9 mouse cellular contexts compared by ENCODE assay signal in the genomic region with DNA sequence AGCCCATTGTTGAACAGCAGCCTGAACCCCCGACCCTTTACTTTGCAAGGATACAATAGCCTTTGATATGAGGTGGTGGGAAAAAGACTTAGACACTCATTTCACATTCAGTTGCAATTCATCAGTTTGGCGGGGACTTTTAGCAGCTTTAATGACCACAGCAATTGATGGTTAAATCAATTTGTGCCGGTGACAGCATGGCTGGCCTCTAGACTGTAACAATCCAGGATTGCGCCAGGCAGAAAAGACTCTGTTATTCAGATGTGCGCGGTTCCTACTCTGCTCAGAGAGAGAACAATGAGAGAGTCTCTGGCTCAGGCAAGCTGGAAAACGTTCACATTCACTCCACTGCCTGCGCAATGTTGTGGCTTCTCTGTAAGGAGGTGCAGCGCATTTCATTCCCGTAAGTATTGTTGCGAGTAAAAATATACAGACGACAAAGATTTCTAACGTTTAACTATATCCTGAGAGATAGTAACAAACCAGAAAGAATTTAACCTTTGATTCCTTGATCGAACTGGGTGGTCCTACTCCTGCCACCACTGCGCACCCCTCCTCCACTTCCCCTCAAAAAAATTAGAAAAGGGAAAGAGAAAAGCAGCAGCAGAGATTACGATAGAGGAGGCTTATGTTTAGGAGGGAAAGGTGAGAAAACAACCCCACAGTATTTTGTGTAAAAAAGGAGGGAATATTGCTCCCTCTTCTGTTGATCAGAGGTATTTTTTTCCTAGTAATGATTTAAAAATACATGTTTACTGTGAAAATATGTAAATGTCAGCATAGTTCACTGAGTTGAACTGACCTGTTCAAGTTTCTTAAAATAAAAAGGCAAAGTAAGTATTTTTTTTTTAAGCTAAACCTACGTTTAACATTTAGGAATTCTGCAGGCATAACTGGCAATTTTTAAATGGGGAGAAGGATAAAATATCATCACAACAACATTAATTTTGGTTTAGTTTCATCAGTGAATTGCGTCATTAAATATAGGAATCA.
A peak's percentile ranks its signal among the peaks of the same experiment; 100 is the strongest.
DNase-seq lines count a peak whose midpoint lies in the region; ATAC-seq lines count a peak whose summit lies in the region.
"Had no signal": no experiment of that assay in that cellular context is flagged by ENCODE, and none has a peak within 500 bp of the region (broad histone marks: within the 10 kb centered on the region; RNA-seq: fewer than 3 reads in every experiment).

No protein-coding gene starts in this region.

- H3K4me2 ChIP-seq in embryonic facial prominence, embryonic 14.5 days (ENCODE audit: low read depth, low read length), result peak overlapping the region; percentile 60
- peak overlapping the region; percentile 71 for H3K4me2 ChIP-seq in heart, embryonic 16.5 days (ENCODE audit: low read depth, low read length)
- H3K4me2 ChIP-seq in lung, embryonic 15.5 days, result peak overlapping the region; percentile 56

- H3K27me3 ChIP-seq in embryonic facial prominence, embryonic 14.5 days (replicated peaks; ENCODE audit: control insufficient read depth, insufficient read depth, low read length), result no peaks in the 10 kb centered on the region
- H3K27me3 ChIP-seq in heart, embryonic 16.5 days (ENCODE audit: control insufficient read depth, insufficient read depth, low read length), result no peaks in the 10 kb centered on the region
- H3K27me3 ChIP-seq in lung, embryonic 15.5 days, result no peaks in the 10 kb centered on the region
- H3K27me3 ChIP-seq: megakaryocyte, embryonic 14.5 days had no signal

- 6% methylated on average over 18 of the region's 18 CpGs for WGBS in embryonic facial prominence, embryonic 14.5 days
- WGBS in heart, embryonic 16.5 days, result 17% methylated on average over 18 of the region's 18 CpGs
- 12% methylated on average over 18 of the region's 18 CpGs for WGBS in lung, embryonic 15.5 days

- H3K36me3 ChIP-seq in embryonic facial prominence, embryonic 14.5 days (ENCODE audit: control insufficient read depth, insufficient read depth, low read length), result no peaks in the 10 kb centered on the region
- H3K36me3 ChIP-seq in heart, embryonic 16.5 days (ENCODE audit: control insufficient read depth, insufficient read depth), result no peaks in the 10 kb centered on the region
- H3K36me3 ChIP-seq in lung, embryonic 15.5 days, result no peaks in the 10 kb centered on the region

- peak; percentile 97 for ATAC-seq in embryonic facial prominence, embryonic 14.5 days (ENCODE audit: low read depth)
- ATAC-seq in heart, embryonic 16.5 days (replicated peaks; ENCODE audit: extremely low read depth, insufficient read depth, low FRiP score), result peak; percentile 28; the same call in 1 of the 2 replicates
- peak; percentile 78; the same call in 1 of the 2 replicates for ATAC-seq in lung, embryonic 15.5 days (ENCODE audit: borderline replicate concordance, extremely low read depth, low FRiP score, low TSS enrichment)

- DNase-seq in heart, adult 11 months, result peak; percentile 80
- DNase-seq in heart, adult 9 months (ENCODE audit: low spot score in 2 of 2), result no peak
- DNase-seq in embryonic facial prominence, embryonic 14.5 days (ENCODE audit: low spot score), result peak; percentile 92
- peak; percentile 15 for DNase-seq in layer of hippocampus, adult 9-11 months
- peak; percentile 98 for DNase-seq in retina, postnatal 1 day
- DNase-seq in spleen, adult 12 weeks (ENCODE audit: low spot score), result no peak

- H3K9me3 ChIP-seq in embryonic facial prominence, embryonic 14.5 days (ENCODE audit: control insufficient read depth, low read length), result 0 out of 2 replicates have a peak, but pooled peaks cover 1% of the 10 kb centered on the region
- no peaks in the 10 kb centered on the region for H3K9me3 ChIP-seq in heart, embryonic 16.5 days (replicated peaks; ENCODE audit: control insufficient read depth, low read length)
- no peaks in the 10 kb centered on the region for H3K9me3 ChIP-seq in lung, embryonic 15.5 days
- H3K9me3 ChIP-seq: megakaryocyte, embryonic 14.5 days had no signal

- H3K27ac ChIP-seq in embryonic facial prominence, embryonic 14.5 days (replicated peaks; ENCODE audit: low read depth, low read length), result peak overlapping the region; percentile 86
- peak overlapping the region; percentile 56 for H3K27ac ChIP-seq in heart, embryonic 16.5 days (ENCODE audit: low read length)
- H3K27ac ChIP-seq in lung, embryonic 15.5 days, result peak overlapping the region; percentile 47

- H3K9ac ChIP-seq in embryonic facial prominence, embryonic 14.5 days (ENCODE audit: low read depth, low read length), result peak overlapping the region; percentile 52
- H3K9ac ChIP-seq in heart, embryonic 16.5 days (ENCODE audit: low read length), result peak overlapping the region; percentile 65
- 0 out of 2 replicates have a peak overlapping the region, but pooled peaks have one; percentile 19 for H3K9ac ChIP-seq in lung, embryonic 15.5 days

- H3K4me3 ChIP-seq in embryonic facial prominence, embryonic 14.5 days (ENCODE audit: low read depth, low read length), result peak overlapping the region; percentile 31
- H3K4me3 ChIP-seq in heart, embryonic 16.5 days (ENCODE audit: low read length), result peak overlapping the region; percentile 51
- peak overlapping the region; percentile 28 for H3K4me3 ChIP-seq in lung, embryonic 15.5 days
- H3K4me3 ChIP-seq: megakaryocyte, embryonic 14.5 days had no signal

- peaks cover 6% of the 10 kb centered on the region; the same call in 1 of the 2 replicates for H3K4me1 ChIP-seq in embryonic facial prominence, embryonic 14.5 days (ENCODE audit: control insufficient read depth, insufficient read depth, low read length)
- no peaks in the 10 kb centered on the region for H3K4me1 ChIP-seq in heart, embryonic 16.5 days (ENCODE audit: control insufficient read depth, insufficient read depth, low read length)
- peaks cover 7% of the 10 kb centered on the region; the same call in 1 of the 2 replicates for H3K4me1 ChIP-seq in lung, embryonic 15.5 days
- H3K4me1 ChIP-seq: megakaryocyte, embryonic 14.5 days had no signal

Comparison
In these comparisons a context has a peak if more than half of its experiments do, and no peak if none do; other contexts are left out.
1. DNase-seq: peak in heart, adult 11 months (single experiment), embryonic facial prominence, embryonic 14.5 days (single experiment), layer of hippocampus, adult 9-11 months (single experiment) and retina, postnatal 1 day (single experiment); none in heart, adult 9 months (0 of 2) and spleen, adult 12 weeks (single experiment).
2. ATAC-seq: peak in every context shown above with its lines; median percentile 97 in embryonic facial prominence, embryonic 14.5 days; 78 in lung, embryonic 15.5 days; 28 in heart, embryonic 16.5 days.
3. Peak in every context shown above with its lines, with median percentiles within 50 percentile points of each other: H3K27ac ChIP-seq, H3K4me2 ChIP-seq, H3K4me3 ChIP-seq and H3K9ac ChIP-seq.